Mouse (Mus musculus) liver, embryonic 12.5 days (tissue): ENCODE data around the gene Gm7324. TPM values are rescaled to one million over a fixed set of nuclear protein-coding genes. Genes with fewer than 3 reads are reported as not detected.
"Not testable (repeated sequence)": the region's sequence is repeated elsewhere in the genome, so short reads cannot be mapped to it uniquely, and the experiment has no call there.

ENCODE experiments used
- ATAC-seq: fragments of 200-750 bp; cut with Nextera tagmentation; 2 replicates; pipeline ENCODE4 v1.8.0; 2017; ENCODE audit warnings: moderate number of reproducible peaks, mild to moderate bottlenecking, moderate library complexity
- H3K27ac ChIP-seq: fragments of 300-500 bp; sonication (generic); 2 replicates; pipeline ENCODE4 v1.5.1; 2016; ENCODE audit warnings: mild to moderate bottlenecking
- H3K27me3 ChIP-seq: fragments of 300-500 bp; sonication (generic); replicated peaks from 2 replicates; pipeline ENCODE4 v1.6.1; 2016; ENCODE audit warnings: mild to moderate bottlenecking, moderate library complexity
- H3K36me3 ChIP-seq: fragments of 300-500 bp; sonication (generic); 2 replicates; pipeline ENCODE4 v1.6.1; 2016; ENCODE audit warnings: mild to moderate bottlenecking, moderate library complexity
- H3K4me1 ChIP-seq: fragments of 300-500 bp; sonication (generic); 2 replicates; pipeline ENCODE4 v1.6.1; 2016
- H3K4me2 ChIP-seq: fragments of 300-500 bp; sonication (generic); 2 replicates; pipeline ENCODE4 v1.6.1; 2016; ENCODE audit warnings: mild to moderate bottlenecking, moderate library complexity
- H3K4me3 ChIP-seq: fragments of 300-500 bp; sonication (generic); 2 replicates; pipeline ENCODE4 v1.5.1; 2016; ENCODE audit warnings: mild to moderate bottlenecking, moderate library complexity
- H3K9ac ChIP-seq: fragments of 300-500 bp; sonication (generic); 2 replicates; pipeline ENCODE4 v1.6.1; 2016; ENCODE audit warnings: mild to moderate bottlenecking, moderate library complexity
- H3K9me3 ChIP-seq: fragments of 300-500 bp; sonication (generic); replicated peaks from 2 replicates; pipeline ENCODE4 v1.6.1; 2016; ENCODE audit warnings: mild to moderate bottlenecking, moderate library complexity
- WGBS: fragments of 180-500 bp; shearing (Covaris S2); methylation state at CpG from one replicate; pipeline ENCODE4 v1.1.7; 2016; ENCODE audit not compliant: insufficient replicate concordance; 5-methylcytosine and 5-hydroxymethylcytosine counted together
- polyA plus RNA-seq: library from polyadenylated mRNA; unstranded; fragments of >200 nt; fragmentation: Nextera tagmentation; extraction: Ambion mirVana; gene quantifications from 2 replicates; pipeline ENCODE4 v1.2.1, GENCODE M21; 2016

Gm7324 gene
- 0.77 and 1.2 TPM in 2 replicates for polyA plus RNA-seq

DNA sequence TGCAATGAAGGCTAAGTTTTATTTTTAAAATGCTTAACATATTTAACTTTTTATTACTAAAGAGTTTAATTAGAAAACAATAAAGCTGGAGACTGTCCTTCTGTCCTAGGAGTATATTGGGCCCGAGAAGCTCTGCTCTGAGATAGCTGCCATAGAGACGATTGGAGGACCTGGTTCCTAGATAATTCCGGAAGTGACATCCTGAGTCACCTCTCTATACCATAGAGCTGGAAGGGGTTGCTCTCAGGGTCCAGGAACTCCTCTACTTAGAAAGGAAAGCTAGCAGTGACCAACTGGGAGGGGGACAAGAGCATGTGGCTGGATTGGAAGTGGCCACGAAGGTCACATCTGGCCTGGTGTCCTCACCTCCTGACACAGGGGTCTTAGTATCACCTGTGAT lies at the start of gene Gm7324:
TSS of gene Gm7324 (plus strand) at position 208 of the 400 bp plus-strand sequence.
- not testable (repeated sequence) for H3K27ac ChIP-seq, ATAC-seq, H3K36me3 ChIP-seq, H3K27me3 ChIP-seq, H3K4me1 ChIP-seq, H3K4me3 ChIP-seq, H3K9me3 ChIP-seq, H3K9ac ChIP-seq, H3K4me2 ChIP-seq
- 70% methylated on average over 4 of the region's 4 CpGs for WGBS

DNA sequence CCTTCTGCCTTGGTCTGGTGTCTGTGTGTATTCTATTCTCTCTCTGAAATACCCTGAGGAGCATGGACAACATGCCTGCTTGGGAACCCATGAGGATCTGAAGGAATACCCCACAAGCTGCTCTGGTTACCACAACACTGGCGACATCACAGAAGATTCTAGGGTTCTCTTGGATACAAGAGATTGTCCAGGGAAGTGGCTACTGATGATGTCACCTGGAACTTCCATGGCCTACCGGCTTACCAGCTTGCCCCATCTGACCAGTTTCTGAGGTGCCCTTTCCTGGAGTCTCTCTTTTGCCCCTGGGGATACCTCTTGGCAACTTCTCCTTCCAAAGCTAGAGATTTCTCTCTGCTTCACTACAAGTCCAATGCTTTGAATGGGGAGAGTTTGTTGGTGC lies 20.5 kb upstream of the Gm7324 start, which contains the start of gene Gm8165:
TSS of gene Gm8165 (minus strand) at position 101 of the 400 bp plus-strand sequence.
- not testable (repeated sequence) for H3K4me1 ChIP-seq, ATAC-seq, H3K27me3 ChIP-seq, H3K9me3 ChIP-seq, H3K36me3 ChIP-seq, H3K4me2 ChIP-seq, H3K4me3 ChIP-seq, H3K27ac ChIP-seq, H3K9ac ChIP-seq
- WGBS = 62% methylated on average over 1 of the region's 2 CpGs

DNA sequence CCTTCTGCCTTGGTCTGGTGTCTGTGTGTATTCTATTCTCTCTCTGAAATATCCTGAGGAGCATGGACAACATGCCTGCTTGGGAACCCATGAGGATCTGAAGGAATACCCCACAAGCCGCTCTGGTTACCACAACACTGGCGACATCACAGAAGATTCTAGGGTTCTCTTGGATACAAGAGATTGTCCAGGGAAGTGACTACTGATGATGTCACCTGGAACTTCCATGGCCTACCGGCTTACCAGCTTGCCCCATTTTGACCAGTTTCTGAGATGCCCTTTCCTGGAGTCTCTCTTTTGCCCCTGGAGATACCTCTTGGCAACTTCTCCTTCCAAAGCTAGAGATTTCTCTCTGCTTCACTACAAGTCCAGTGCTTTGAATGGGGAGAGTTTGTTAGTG lies 29.8 kb downstream of the Gm7324 start, which contains the start of gene Gm16506:
TSS of gene Gm16506 (minus strand) at position 101 of the 400 bp plus-strand sequence.
- not testable (repeated sequence) for H3K9ac ChIP-seq, H3K9me3 ChIP-seq, H3K36me3 ChIP-seq, H3K4me2 ChIP-seq, H3K4me3 ChIP-seq, H3K27me3 ChIP-seq, ATAC-seq, H3K27ac ChIP-seq, H3K4me1 ChIP-seq
- WGBS = 65% methylated on average over 3 of the region's 3 CpGs

DNA sequence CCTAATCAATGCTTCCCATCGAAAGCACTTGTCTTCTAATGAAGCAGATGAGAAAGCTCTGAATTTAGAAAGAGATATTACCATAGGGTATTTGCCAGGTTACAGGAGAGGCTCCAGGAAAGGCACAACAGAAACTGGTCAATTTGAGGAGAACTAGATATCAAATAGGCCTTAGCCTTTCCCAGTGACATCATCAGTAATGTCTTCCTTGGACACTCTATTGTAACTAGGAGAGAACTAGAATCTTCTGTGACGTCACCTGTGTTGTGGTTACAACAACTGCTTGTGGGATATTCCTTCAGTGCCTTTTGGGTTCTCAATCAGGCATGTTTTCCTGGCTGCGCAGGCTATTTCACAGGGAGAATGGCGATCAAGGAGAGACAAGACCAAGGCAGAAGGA lies 49.9 kb downstream of the Gm7324 start, which contains the start of gene Gm6526:
TSS of gene Gm6526 (plus strand) at position 301 of the 400 bp plus-strand sequence.
- H3K4me1 ChIP-seq, H3K36me3 ChIP-seq, H3K9ac ChIP-seq, ATAC-seq, H3K9me3 ChIP-seq, H3K27me3 ChIP-seq, H3K4me2 ChIP-seq, H3K27ac ChIP-seq, H3K4me3 ChIP-seq: not testable (repeated sequence)
- WGBS = 48% methylated on average over 4 of the region's 4 CpGs

Other genes starting within 250 kb of the Gm7324 start
- gene Gm5799, start 154.3 kb upstream of the Gm7324 start, polyA plus RNA-seq = not detected in 2 replicates
- not detected in 2 replicates for gene Gm17654, start 118.7 kb upstream of the Gm7324 start, polyA plus RNA-seq
- gene Gm10375, start 89.8 kb upstream of the Gm7324 start, polyA plus RNA-seq = not detected in 2 replicates
- not detected in 2 replicates for gene Gm8165, start 20.6 kb upstream of the Gm7324 start, polyA plus RNA-seq
- not detected in 2 replicates for gene Gm16506, start 29.7 kb downstream of the Gm7324 start, polyA plus RNA-seq
- not detected in 2 replicates for gene Gm6526, start 50.0 kb downstream of the Gm7324 start, polyA plus RNA-seq
- not detected in 2 replicates for gene Gm8180, start 86.9 kb downstream of the Gm7324 start, polyA plus RNA-seq
- gene Ear1, start 177.7 kb downstream of the Gm7324 start, polyA plus RNA-seq = 3.5 and 12.1 TPM in 2 replicates
- gene Ear10, start 225.7 kb downstream of the Gm7324 start, polyA plus RNA-seq = not detected in 2 replicates
- gene Gm8113, start 227.6 kb downstream of the Gm7324 start, polyA plus RNA-seq = 8.6 and 10.9 TPM in 2 replicates